Mouse (Mus musculus) monocyte, adult 5-6 weeks (primary cell): ENCODE data around the gene Vcan. TPM values are rescaled to one million over a fixed set of nuclear protein-coding genes. Genes with fewer than 3 reads are reported as not detected.

Experiments
- ATAC-seq: fragments of 153-309, 156-312 bp; replicated peaks from 2 replicates; pipeline ENCODE4 v1.8.0; 2017; ENCODE audit warnings: mild to moderate bottlenecking; ENCODE audit not compliant: low TSS enrichment, insufficient number of reproducible peaks, severe bottlenecking, poor library complexity, low FRiP score
- total RNA-seq: library from RNA; stranded (forward); fragments of 200-1000, 200-491, 200-594 nt; gene quantifications from 3 replicates; pipeline ENCODE4 v1.2.3, GENCODE M21; 2017

The Vcan gene
- total RNA-seq, 1 experiment from 2014 or later: 0.19 TPM

- no peak for ATAC-seq
Measured at GRCm38 (mm10) chr13:89738275-89738674, 4.0 kb downstream of the Vcan start.

- no peak for ATAC-seq
Measured at GRCm38 (mm10) chr13:89735111-89735510, 7.2 kb downstream of the Vcan start.

- ATAC-seq: no peak
Measured at GRCm38 (mm10) chr13:89726492-89726891, 15.8 kb downstream of the Vcan start.

- no peak for ATAC-seq
Measured at GRCm38 (mm10) chr13:89720497-89720896, 21.8 kb downstream of the Vcan start.

GRCm38 (mm10) chr13:89709497-89710201, 32.7 kb downstream of the Vcan start:
- ATAC-seq: no peak

GRCm38 (mm10) chr13:89708151-89708927, 34.0 kb downstream of the Vcan start:
- ATAC-seq: no peak

GRCm38 (mm10) chr13:89702395-89702794, 39.9 kb downstream of the Vcan start:
- no peak for ATAC-seq

- no peak for ATAC-seq
Measured at GRCm38 (mm10) chr13:89699998-89700555, 42.2 kb downstream of the Vcan start.

GRCm38 (mm10) chr13:89692597-89692996, 49.7 kb downstream of the Vcan start:
- ATAC-seq: no peak

- no peak for ATAC-seq
Measured at GRCm38 (mm10) chr13:89683490-89683889, 58.8 kb downstream of the Vcan start.

- no peak for ATAC-seq
Measured at GRCm38 (mm10) chr13:89682254-89682653, 60.1 kb downstream of the Vcan start.

GRCm38 (mm10) chr13:89679756-89680155, 62.6 kb downstream of the Vcan start:
- no peak for ATAC-seq

GRCm38 (mm10) chr13:89670505-89670904, 71.8 kb downstream of the Vcan start:
- no peak for ATAC-seq

- ATAC-seq: no peak
Measured at GRCm38 (mm10) chr13:89668981-89669880, 73.1 kb downstream of the Vcan start.

GRCm38 (mm10) chr13:89668069-89668468, 74.2 kb downstream of the Vcan start:
- ATAC-seq: 0 out of 2 replicates have a peak, but pooled peaks have one; percentile 31

- no peak for ATAC-seq
Measured at GRCm38 (mm10) chr13:89661688-89662087, 80.6 kb downstream of the Vcan start.

- ATAC-seq: no peak
Measured at GRCm38 (mm10) chr13:89657046-89657445, 85.3 kb downstream of the Vcan start.

GRCm38 (mm10) chr13:89653279-89653678, 89.0 kb downstream of the Vcan start:
- ATAC-seq: no peak

GRCm38 (mm10) chr13:89652773-89653172, 89.5 kb downstream of the Vcan start:
- ATAC-seq: no peak
